Mouse (Mus musculus) right cerebral cortex, postnatal 25 days (tissue): Measurements from ENCODE around the gene Carmil1.

Source experiments
- DNase-seq: peaks from one replicate; pipeline ENCODE4 v3.0.0; 2022

The Carmil1 gene

DNA sequence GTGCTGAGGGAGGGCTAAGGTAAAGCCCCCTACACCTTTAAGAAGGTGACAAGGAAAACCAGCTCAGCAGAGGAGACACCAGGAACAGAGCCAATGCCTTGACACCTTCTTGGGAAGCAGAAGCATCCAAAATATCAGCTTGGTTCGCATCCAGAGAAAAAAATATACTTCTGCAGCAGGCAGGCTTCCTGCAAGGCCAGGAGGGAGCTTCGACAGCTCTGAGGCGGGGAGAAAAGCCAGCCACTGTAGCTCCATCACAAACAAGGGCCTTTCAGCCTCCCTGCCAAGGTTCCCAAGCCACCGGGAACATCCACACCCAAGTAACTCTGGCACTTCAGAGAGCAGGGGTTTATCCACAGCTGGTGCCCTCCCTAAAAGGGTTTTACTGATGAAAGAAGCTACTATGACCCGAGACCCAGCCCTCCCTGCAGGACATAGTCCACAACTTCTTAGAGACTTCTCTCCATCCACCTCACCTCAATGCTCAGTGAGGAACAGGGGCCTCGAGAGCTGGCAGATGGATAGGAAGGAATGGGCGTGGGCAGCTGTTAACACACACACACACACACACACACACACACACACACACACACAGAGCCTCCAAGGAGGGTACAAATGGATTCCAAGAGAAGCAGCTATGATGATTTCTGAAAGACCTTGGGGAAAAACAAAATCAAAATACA lies 80.6 kb downstream of the Carmil1 start:
- DNase-seq, result peak; percentile 39

DNA sequence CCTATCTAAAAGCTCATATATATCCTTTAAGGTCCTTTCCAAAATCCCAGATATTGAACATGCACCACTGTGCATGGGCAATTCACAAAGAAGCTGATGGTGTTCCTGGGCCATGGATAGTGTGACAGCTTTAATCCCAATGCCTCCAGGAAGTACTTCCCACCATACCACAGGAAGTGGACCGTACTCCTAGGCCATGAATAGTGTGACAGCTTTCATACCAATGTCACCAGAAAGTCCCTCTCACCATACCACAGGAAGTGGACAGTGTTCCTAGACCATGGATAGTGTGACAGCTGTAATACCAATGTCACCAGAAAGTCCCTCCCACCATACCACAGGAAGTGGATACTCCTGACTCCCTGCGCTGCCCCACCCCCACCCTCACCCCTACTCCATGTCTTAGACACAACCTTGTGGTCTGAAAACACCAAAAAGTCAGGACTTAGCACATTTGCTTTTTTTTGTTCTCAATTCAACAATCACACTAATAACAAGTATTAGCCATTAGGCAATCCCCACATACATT lies 82.1 kb downstream of the Carmil1 start:
- DNase-seq, result no peak

DNA sequence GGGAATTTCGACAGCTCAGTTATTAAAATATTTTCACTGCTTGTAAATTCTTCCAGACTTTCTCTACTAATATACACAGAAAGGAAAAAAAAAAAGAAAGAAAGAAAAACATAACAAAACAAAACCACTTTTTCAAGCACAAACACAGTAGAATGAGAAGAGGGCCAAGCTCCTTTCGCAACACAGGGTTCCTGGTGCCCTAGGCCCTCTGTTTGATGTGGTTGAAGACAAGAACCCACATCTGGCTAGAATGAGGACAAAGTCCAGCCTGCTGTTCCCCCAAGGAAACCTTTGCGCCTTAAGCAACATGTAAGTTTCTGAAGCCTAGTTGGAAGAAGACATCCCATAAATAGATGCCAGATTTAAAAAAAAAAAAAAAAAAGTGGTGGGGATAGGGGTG lies 85.2 kb downstream of the Carmil1 start:
- DNase-seq, result no peak

DNA sequence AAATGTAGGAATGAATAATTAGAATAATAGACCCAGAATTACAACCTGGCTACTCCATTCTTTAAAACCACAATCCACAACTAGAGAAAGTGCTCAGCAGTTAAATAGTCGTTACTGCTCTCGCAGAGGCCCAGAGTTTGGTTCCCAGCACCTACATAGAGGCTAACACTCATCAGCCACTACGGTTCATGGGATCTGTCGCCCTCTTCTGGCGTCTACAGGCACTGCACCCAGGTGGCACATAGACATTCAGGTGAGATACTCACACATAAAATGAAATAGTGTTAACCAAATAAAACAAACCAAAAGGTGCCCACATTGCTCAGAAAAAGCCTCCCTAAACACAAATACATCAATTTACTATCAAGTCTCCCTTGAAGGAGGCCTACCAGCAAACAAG lies 86.6 kb downstream of the Carmil1 start:
- DNase-seq, result no peak

DNA sequence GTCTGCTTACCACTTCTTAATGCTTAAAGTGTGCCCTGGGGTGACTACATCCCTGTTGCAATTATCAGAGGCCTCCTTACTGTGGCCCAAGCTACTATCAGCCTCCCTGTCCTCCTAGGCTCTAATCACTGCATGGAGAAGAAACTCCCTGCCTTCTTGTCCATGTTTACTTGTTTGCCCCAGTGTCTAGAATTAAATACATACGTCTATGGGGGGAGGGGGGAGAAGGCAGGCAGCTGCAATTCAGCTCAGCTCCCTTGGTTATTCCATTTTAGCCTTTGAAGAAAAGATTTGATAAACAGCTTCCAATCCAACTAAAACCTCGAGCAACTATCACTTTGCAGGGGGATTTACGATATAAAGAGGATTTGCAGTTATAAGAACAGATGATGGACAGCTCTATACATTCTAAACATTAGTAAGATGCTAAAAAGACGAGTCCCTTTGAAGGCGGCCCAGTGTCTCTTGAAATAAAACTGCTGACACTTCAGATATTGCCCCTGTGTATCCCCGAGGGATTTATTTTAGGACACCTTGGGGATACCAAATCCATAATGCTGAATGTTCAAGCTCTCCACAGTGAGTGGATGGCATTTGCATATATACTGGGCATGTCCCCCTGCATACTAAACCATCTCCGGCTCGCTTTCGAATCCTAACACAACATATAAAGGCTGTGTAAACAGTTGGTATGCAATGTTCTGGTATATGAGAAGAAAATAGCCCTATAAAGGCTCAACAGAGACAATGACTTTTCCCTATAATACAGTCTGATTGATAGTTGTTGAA lies 89.5 kb downstream of the Carmil1 start:
- no peak for DNase-seq

DNA sequence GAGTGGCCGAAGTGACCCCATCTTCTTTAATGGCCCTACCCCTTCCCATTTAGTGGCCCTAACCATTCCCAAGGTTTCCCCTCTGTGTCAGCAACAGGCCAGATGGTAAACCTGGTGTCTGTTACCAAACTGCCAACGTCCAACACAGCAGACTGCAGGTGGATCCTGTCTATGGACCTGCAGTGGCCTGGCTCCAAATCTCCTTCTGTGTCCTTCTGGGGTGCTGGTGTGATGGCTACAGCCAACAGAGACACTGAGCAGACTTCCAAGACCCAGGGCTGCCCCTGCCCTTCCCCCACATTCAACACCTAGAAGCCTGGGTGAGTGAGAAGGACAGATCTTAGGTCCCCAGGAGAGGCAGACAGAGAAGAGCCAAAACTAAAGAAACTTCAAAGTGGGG lies 93.6 kb downstream of the Carmil1 start:
- DNase-seq, result no peak

DNA sequence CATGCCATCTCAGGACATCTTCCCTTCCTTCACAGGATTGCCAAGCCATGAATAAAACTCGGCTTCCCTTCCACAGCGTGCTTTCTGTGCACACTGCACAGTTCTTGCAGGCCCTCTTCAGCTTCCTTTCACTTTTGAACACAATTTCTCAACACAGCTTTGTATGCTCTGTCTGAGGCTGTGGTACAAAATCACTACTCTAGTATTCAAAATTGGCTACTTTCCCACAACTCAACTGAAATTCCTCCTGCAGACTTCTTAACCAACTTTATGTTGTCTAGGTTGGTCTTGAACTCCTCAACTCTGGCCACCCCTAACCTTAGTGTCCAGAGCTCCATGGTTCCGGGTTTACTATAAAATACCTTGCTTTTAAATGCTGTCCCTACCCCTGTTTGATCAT lies 95.0 kb downstream of the Carmil1 start:
- no peak for DNase-seq

DNA sequence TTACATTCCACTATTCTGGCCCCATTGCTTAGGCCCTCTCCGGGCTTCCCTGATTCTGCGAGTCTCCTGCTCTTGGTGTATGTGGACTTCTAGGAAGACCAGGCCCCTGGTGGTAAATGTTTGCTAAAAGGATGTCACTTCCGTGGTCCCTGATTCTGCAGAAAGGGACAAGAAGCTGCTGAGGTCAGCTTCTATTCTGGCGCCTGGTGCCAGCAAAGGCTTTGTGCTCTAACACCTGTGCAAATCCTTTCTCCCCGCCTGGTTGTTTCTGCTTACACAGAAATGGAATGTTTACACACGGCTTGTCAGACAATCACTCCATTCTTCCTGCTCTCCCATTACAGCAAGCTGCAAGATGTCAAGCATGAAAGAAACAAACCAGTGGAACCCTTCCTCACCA lies 97.7 kb downstream of the Carmil1 start:
- DNase-seq, result no peak

DNA sequence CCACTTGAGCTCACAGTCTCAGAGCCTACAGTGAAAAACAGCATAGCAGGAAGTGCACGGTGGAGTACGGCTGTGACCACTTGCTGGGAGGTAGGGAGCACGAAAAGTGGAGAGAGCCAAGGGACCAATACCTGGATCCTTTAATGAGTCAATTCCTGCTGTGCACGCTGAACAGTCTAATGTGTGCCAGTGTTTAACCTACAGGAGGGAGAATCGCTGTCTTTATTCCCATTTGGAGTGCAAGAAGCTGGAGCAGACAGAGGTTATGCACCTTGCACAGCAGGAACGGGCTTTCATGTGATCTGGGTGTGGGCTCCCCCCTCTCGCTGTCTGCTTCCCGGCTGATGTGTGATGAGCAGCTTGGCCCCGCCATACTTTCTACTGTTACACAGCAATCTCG lies 101.1 kb downstream of the Carmil1 start:
- DNase-seq, result no peak

DNA sequence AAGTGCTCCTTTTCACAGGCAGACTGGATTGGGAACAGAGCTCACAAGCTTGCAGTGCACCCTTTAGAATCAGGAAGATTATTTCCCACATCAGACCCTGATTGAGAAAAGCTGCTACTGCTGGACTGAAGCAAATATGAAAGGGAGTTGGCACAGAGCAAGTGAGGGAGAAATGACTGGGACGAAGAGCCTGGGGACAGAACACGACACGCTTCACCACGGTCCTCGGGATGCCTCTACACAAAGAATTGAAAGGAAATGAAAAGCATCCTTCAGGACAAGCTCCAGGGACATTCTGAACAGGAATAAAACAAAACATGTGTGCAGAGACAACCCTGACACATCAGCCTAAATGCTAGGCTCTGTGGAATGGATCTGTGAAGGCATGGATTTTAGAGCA lies 103.0 kb downstream of the Carmil1 start:
- DNase-seq, result no peak

DNA sequence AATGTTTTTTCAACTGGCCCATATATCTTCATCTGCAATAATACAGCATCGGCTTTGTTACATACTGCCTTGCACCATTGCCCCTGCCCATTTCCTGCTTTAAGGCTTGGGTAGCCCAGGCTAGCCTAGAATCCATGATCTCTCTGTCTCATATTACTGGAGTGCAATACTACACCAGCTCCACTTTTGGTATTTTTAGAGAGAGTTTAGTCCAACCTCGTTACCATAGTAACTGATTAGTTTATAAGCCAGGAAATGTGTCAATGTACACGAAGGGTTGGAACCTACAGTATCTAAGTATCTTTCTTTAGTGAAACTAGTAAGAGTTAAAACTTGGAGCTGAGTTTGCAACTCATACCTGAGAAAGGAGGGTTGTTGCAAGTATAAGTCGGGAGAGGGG lies 103.8 kb downstream of the Carmil1 start:
- DNase-seq, result no peak

DNA sequence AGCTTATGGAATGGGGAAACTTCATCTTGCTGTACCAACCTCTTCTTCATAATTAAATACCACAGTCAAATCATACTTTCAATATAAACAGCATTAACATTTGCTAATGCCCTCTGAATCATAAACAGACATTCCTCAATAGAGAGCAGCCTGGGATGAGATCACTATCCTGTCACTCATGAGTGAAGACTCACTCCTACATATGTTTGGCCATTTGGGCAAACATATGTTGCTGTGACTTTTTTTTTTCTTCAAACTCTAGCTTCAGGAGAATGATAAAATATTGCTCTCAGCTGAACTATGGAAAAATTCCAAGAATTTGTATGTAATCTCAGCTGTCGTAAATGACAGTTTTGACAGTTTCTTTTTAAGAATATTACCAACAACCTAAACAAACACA lies 110.9 kb downstream of the Carmil1 start:
- no peak for DNase-seq

DNA sequence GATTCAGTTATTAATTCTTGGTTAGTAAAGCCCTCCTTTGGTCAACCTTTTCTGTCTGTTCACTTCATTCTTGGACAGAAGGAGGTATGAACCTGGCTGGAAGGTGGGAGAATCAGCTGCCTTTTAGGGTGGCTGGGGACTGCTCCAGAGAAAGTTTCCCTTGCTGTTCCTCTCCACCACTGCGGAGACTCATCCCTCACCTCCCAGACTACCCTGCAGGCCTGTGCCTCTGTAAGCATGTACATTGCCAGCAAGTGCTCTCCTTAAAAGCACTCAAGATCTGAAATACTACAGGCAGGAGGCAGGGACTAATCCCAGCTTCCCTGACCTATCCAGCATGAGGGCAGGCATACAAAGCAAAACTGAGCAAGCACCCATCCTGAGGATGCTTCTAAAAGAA lies 117.2 kb downstream of the Carmil1 start:
- no peak for DNase-seq

DNA sequence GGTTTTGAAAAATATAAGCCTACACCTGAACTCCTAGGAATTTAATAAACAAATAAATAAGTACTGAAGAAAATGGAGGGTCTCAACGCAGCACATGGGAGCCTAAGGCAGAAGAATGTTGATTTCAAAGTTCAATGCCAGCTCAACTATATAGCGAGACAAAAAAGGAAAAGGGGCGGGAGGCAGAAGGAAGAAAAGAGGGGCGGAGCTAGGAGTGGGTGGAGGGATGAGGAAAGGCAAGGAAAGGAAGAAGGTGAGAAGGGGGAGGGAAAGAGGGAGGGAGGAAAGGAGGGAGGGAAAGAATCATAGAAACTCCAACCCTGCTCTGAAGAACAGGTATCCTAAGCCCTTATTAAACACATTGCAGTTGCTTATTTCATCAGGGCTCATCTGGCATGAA lies 119.5 kb downstream of the Carmil1 start:
- no peak for DNase-seq

DNA sequence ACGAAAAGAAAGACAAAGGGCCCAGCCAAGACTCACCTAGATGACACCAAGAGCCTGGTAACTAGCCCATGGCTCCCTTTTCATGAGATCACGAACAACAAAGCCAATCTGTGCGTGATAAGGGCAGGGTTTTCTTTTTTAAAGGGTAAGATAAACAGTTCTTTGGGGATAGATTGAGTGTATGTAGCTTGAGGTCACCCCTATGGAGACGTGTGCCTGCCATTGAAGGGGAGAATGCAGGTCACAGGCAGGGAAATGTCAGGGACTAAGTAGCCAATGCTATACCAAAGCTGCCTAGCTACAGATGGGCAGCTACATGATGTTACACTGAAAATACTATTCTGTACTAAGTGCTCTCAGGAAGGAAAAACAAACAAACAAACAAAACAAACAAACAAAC lies 120.6 kb downstream of the Carmil1 start:
- DNase-seq, result no peak

DNA sequence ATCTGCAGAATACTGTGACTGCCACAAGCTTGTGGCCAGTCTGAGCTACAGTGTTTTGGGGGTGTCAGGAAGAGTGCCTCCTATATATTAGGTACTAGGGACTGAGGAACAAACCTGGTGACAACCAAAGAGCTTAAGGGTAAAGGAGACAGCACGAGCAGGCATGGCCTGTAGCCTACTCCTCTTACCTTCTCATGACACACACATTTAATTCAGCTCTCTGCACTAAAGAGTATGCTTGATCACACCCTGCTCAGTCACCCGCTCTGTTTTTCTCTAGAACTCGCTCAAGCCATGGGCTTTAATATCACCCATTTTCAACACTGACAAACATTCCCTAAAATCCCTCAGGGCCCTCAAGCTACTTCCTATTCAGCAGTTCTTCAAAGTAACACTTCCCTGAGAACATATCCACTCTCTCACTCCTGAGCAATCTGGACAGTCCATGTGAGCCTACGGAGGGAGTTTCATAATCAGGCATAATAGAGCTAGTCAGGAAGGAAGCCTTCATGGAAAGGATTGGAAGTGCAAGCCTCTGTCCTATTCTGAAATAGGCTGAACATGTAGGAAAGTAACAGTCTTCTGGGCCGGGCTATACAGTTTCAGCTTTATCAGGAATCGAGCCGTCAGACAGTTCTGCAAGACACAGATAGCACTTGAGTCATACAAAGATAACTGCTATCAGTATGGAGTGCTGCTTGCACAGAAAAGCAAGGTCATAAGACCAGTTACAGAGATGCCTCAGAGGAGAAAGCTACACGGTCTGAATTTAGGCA lies 121.2 kb downstream of the Carmil1 start:
- DNase-seq, result no peak

DNA sequence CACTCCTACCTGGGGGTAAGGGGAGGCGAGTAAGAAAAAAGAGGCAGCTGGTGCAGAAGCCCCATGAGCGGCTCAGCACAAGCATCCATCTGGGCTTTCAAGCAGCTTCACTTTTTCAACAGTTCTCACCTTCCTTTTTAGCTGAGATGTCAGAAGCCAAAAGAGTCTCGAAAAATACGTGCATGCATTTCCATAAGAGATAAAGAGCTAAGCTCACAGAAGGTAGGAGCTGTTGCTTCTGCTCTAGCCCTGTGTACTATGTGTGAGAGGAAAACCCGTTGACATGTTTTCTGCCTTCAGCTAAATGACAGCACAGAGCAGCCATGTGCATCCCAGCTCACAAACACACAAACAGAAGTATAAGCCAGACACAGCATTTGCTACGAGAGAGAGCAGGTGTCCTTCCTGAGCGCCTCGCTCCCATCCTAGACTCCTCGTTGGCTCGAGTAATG lies 123.0 kb downstream of the Carmil1 start:
- DNase-seq, result no peak

DNA sequence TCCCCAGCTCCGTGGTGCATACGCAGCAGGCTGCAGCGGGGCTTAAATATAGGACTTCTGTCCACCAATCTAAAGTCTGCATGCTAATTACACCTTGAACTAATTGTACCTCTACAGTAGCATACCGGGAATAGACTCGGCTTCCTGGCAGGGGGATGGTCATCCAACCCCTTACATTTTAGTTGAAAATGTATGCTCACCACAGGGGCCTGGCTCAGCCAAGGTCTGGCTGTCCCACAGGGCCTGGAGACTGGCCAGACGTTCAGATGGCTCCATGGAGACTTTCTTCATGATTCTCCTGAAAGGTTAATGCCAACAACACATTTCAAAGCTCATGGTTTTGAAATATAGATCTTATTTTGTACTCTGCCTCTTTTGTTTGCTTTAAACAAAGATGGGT lies 125.4 kb downstream of the Carmil1 start:
- no peak for DNase-seq

DNA sequence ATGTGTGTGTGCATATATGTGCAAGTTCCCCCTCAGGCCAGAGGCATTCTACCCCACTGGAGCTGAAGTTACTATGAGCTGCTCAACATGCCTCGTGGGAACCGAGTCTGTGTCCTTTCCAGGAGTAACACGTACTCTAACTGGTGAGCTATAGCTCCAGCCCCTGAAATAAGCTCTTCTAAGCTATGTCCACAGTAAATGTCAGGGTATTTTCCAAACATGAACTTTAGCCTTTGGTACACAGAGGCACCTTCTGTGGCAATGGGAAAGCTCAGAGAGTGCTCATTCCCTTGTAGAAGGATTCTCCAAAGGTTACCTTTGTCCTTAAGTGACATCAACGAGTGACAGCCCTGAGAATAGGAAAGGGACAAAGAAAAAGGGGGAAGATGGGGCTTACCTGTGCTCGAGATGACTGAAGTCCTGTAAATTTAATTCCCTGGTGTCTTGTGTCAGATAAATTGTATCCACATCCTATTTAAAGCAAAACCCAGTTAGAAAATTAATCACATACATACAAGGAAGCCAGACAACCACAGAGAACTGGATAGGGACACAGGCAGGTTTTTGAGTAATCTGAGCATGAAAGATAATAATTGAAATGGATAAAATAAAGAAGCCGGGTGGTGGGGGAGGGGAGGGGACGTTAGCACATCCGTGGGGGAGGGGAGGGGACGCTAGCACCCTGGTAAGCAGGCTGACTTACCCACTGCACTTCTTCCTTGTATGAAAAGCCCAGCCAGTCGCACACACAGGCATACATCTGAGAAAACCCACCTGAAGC lies 126.1 kb downstream of the Carmil1 start:
- no peak for DNase-seq

DNA sequence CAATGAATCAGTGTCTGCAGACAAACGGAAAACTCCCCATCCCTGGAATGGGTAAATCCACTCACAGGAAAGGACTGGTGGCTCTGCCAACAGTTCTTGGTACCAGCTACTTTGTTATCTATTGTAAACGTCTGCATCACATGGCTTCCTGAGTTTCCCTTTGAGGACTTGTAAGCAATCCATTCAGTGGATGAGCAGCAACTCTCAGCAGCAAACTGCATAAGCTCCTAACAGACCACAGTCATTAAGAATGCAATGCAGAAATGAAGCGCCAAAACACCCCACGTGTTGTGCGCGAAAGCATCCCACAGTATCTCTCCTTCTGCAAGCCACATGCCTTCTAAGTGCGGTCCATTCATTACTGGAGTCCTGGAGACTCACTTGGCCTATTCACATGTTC lies 128.0 kb downstream of the Carmil1 start:
- DNase-seq, result no peak

DNA sequence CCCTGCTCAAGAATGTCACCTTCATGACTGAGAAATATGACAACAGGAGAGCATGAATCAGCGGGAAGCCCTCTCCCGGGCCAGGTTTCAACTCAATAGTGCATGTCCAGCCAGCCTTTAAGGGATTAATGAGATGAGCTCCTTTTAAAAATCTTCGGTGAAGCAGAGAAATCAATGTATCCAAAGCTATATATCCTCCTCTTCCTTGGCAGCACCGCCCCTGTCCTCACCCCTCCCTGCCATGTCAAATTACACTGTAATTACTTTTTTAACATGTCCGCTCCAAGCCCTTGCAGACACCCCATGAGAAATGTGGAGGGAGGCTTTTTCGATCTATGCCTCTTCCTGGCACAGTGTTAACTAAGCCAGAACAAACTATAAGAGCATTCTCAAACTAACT lies 129.3 kb downstream of the Carmil1 start:
- no peak for DNase-seq

DNA sequence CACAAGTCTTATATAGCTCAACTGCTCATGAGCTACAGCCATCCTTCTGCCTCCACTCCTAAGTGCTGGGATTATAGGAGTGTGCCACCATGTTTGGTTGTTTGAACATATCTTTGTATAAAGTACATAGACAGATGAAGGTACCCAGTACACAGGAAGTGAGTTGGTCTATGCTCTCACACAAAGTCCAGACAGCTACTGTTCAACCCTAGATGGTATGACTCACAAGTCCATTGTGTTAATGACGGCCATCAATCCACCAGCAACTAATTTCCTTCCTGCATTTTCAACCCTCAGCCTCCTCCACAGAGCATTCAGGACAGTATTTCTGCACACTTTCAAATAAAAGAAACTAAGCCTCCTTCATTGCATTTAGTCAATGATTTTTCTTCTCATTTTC lies 132.0 kb downstream of the Carmil1 start:
- no peak for DNase-seq

DNA sequence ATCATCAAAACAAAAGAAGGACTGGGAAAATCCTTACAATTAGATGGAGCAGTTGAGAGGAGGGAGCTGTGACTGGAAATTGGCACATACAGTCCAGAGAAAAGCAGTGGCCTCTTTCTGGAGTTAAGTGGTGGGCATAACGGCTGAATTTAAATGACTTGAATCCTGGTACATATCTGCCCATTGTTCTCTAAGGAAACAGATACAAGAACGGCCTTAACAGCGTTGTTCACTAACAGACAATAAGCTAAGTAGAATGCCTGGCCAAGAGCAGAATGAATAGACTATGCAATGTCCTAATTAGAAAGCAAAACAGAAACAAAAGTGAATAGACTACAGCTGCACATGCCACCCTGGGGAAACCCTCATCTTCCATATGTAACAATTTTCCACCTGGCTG lies 133.6 kb downstream of the Carmil1 start:
- no peak for DNase-seq
